Mouse (Mus musculus) embryonic facial prominence, embryonic 12.5 days (tissue): ENCODE measurements around the gene Olfm2. TPM values are rescaled to one million over a fixed set of nuclear protein-coding genes. Genes with fewer than 3 reads are reported as not detected.
"Not testable (repeated sequence)": the region's sequence is repeated elsewhere in the genome, so short reads cannot be mapped to it uniquely, and the experiment has no call there.

Source experiments
- ATAC-seq: fragments of 200-750 bp; cut with Nextera tagmentation; 2 replicates; pipeline ENCODE4 v1.8.0; 2017; ENCODE audit not compliant: insufficient number of reproducible peaks, insufficient read depth, low FRiP score, low TSS enrichment
- H3K27ac ChIP-seq: fragments of 300-500 bp; sonication (generic); 2 replicates; pipeline ENCODE4 v1.5.1; 2016; ENCODE audit warnings: mild to moderate bottlenecking
- H3K27me3 ChIP-seq: fragments of 300-500 bp; sonication (generic); 2 replicates; pipeline ENCODE4 v1.6.1; 2016; ENCODE audit warnings: mild to moderate bottlenecking, moderate library complexity
- H3K36me3 ChIP-seq: fragments of 300-500 bp; sonication (generic); 2 replicates; pipeline ENCODE4 v1.6.1; 2016; ENCODE audit warnings: mild to moderate bottlenecking
- H3K4me1 ChIP-seq: fragments of 300-500 bp; sonication (generic); 2 replicates; pipeline ENCODE4 v1.6.1; 2016
- H3K4me2 ChIP-seq: fragments of 300-500 bp; sonication (generic); replicated peaks from 2 replicates; pipeline ENCODE4 v1.6.1; 2016; ENCODE audit warnings: mild to moderate bottlenecking, moderate library complexity
- H3K4me3 ChIP-seq: fragments of 300-500 bp; sonication (generic); 2 replicates; pipeline ENCODE4 v1.5.1; 2016; ENCODE audit warnings: mild to moderate bottlenecking
- H3K9ac ChIP-seq: fragments of 300-500 bp; sonication (generic); 2 replicates; pipeline ENCODE4 v1.6.1; 2016; ENCODE audit warnings: mild to moderate bottlenecking, moderate library complexity
- H3K9me3 ChIP-seq: fragments of 300-500 bp; sonication (generic); 2 replicates; pipeline ENCODE4 v1.6.1; 2016; ENCODE audit warnings: mild to moderate bottlenecking, moderate library complexity
- WGBS: fragments of 180-500 bp; shearing (Covaris S2); methylation state at CpG from one replicate; pipeline ENCODE4 v1.1.7; 2016; 5-methylcytosine and 5-hydroxymethylcytosine counted together
- polyA plus RNA-seq: library from polyadenylated mRNA; unstranded; fragments of >200 nt; fragmentation: Nextera tagmentation; extraction: Ambion mirVana; gene quantifications from 2 replicates; pipeline ENCODE4 v1.2.1, GENCODE M21; 2016

The Olfm2 gene
- polyA plus RNA-seq, 1 experiment from 2014 or later = 9.5 TPM

DNA sequence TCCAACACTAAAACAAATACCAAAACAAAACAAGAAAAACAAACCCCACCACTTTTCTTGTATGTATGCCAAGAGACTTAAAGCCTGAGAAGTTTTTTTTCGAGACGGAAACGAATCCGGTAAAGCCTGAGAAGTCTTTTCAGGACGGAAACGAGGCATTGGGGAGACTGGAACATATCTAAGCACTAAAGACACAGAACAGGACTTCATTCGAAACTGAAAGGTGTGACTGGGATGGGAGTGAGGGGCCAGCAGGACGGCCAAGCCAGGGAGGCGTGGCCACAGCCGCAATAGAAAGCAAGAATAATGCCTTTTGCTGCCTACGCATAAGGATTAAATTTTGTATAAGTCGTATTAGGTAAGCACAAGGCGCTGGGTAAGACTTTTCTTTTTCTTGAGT, 102.4 kb downstream of the Olfm2 start:
- peak overlapping the region; percentile 95 for H3K4me3 ChIP-seq
- H3K9ac ChIP-seq = peak overlapping the region; percentile 58
- H3K36me3 ChIP-seq = peaks cover 22% of the 10 kb centered on the region
- ATAC-seq = no peak
- no peaks in the 10 kb centered on the region for H3K27me3 ChIP-seq
- H3K4me1 ChIP-seq = peaks cover 14% of the 10 kb centered on the region
- H3K9me3 ChIP-seq = no peaks in the 10 kb centered on the region
- WGBS = 9% methylated on average over 13 of the region's 13 CpGs
- H3K27ac ChIP-seq = no peak overlapping the region; the same call in 1 of the 2 replicates
- H3K4me2 ChIP-seq = peak overlapping the region; percentile 97

DNA sequence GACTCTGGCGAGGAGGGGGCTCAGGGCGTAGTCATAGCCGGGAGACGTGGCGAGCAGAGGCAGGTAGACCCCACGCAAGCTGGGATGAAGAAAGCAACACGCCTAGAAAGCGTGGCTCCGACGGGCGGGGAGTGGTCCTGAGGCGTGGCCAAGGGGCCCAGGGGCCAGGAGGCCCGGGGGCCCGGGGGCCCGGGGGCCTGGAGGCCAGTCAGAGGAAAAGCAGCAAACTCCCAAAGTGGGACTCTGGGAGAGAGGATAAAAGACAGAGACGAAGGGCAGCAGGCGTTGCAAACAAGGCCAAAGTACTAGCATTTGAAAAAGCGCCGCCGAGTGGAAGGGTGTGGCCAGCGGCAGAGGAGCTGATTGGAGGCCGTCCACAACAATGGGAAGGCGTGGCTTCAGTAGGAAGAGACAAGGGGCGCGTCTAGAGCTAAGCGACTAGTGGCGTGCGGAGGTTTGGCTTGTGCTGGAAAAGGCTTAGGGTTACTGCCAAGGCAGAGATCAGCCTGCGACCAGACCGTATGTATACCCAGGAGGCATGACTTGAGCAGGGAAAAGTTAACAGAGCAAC, 103.2 kb downstream of the Olfm2 start:
- Histone ChIP-seq H3K4me1 (peaks cover 14% of the 10 kb centered on the region), H3K27ac (peak overlapping the region; percentile 92), H3K9ac (peak overlapping the region; percentile 58), H3K4me2 (peak overlapping the region; percentile 97), H3K36me3 (peaks cover 28% of the 10 kb centered on the region), H3K4me3 (peak overlapping the region; percentile 95), H3K9me3 (no peaks in the 10 kb centered on the region), H3K27me3 (no peaks in the 10 kb centered on the region)
- WGBS = under 1% methylated on average over 30 of the region's 30 CpGs
- ATAC-seq = peak; percentile 81

DNA sequence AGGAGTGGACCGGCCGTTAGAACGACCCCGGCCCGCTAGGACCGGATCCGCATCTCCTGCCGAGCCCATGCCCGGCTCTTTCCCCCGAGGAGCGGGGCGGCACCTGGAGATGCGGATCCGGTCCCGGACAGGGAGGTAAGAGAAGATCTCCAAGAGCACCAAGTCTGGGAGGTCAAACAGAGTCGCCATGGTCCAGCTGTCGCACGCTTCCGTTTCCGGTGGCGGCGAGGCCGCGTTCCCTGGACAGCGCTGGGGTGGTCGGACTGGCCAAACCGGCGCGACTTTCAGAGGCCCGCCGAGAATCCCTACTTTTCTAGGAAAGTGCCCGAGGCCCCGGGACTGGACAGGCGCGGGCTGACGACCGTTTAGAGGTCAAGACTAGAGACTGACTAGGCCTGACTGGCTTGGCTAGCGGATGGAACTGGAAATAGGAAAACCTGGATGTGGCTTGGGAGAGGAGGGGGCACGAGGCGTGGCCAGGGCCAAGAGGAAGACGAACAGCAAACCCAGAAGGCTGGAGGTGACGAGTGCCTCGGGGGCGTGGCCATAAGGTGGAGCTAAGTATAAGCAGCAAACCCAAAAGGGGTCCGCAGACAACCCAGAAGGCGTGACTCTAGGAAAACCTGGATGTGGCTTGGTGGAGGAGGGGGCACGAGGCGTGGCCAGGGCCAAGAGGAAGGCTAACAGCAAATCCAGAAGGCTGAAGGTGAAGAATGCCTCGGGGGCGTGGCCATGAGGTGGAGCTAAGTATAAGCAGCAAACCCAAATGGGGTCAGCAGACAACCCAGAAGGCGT, 103.9 kb downstream of the Olfm2 start, which contains the start of gene Ubl5:
TSS of gene Ubl5 (plus strand) at position 778 of the 795 bp plus-strand sequence.
- peak within 1 kb of the TSS; percentile 95 for H3K4me3 ChIP-seq
- H3K9me3 ChIP-seq = no peaks in the 10 kb centered on the region
- H3K9ac ChIP-seq = peak within 1 kb of the TSS; percentile 58
- peak within 1 kb of the TSS; percentile 97 for H3K4me2 ChIP-seq
- H3K36me3 ChIP-seq = peaks cover 28% of the 10 kb centered on the region
- peak; percentile 89 for ATAC-seq
- WGBS = under 1% methylated on average over 51 of the region's 51 CpGs
- H3K27ac ChIP-seq = peak within 1 kb of the TSS; percentile 92
- peaks cover 14% of the 10 kb centered on the region for H3K4me1 ChIP-seq
- H3K27me3 ChIP-seq = no peaks in the 10 kb centered on the region

DNA sequence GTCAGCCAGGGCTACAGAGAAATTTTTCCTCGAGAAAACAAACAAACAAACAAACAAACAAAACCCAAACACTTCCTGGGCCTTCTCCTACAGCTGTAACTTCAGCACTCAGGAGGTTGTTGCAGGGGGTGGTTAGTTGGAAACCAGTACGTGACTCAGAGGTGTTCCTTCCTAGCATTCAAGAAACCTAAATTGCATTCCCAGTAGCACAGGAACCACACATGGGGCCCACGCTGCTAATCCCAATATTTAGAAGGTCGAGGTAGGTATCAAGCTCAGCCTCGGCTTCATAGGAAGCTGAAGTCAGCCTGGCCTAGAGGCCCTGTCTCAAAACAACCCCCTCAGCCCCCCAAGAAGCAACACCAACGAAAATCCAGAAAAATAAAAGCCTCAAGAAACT, 104.6 kb downstream of the Olfm2 start:
- Histone ChIP-seq H3K27ac (no peak overlapping the region), H3K9me3 (no peaks in the 10 kb centered on the region), H3K36me3 (peaks cover 20% of the 10 kb centered on the region), H3K4me2 (peak overlapping the region; percentile 97), H3K27me3 (no peaks in the 10 kb centered on the region), H3K4me1 (peaks cover 14% of the 10 kb centered on the region), H3K9ac (peak overlapping the region; percentile 58), H3K4me3 (peak overlapping the region; percentile 95)
- no peak for ATAC-seq
- WGBS = 26% methylated on average over 6 of the region's 6 CpGs

DNA sequence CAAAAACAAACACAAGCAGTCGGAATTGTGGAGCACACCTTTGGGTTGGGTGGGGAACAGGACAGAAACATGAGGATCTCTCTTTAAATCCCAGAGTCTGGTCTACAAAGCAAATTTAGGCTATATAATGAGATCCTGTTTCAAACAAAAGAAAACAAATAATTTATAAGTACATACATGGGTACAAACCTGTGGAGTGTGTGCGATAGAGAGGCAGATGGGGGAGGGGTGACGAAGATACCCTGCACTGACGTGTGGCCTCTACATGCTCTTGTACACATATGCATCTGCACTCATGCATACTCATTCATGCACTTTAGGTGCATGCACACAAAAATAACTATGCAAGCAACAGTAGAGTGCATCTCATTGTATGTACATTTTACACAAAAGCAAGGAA, 106.7 kb downstream of the Olfm2 start:
- 90% methylated on average over 4 of the region's 4 CpGs for WGBS
- ATAC-seq = no peak

DNA sequence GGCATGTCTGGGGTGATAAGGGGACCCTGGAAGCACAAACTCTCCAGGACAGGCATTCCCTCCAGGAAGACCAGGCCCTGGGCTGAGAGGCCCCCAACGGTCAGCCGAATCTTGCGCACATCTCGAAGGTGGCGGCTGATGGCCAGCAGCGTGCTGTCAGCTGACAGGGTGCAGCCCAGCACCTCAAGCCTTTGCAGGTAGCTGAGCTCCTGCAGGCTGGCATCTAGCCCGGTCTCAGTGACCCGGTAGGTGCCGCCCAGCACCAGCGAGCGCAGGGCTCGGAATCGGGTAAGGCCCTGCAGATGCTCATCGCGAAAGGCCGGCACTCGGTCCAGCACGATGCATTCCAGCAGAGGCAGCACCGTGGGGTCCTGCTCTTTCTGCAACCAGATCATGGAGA, 107.6 kb downstream of the Olfm2 start:
- Histone ChIP-seq H3K9ac (no peak overlapping the region), H3K4me2 (no peak overlapping the region), H3K36me3 (peaks cover 14% of the 10 kb centered on the region), H3K9me3 (no peaks in the 10 kb centered on the region), H3K27me3 (no peaks in the 10 kb centered on the region), H3K27ac (no peak overlapping the region), H3K4me1 (peaks cover 12% of the 10 kb centered on the region), H3K4me3 (no peak overlapping the region)
- WGBS = 95% methylated on average over 19 of the region's 19 CpGs
- ATAC-seq = no peak

More for the DNA sequence above, 106.7 kb downstream of the Olfm2 start:
- no peak overlapping the region for H3K4me2 ChIP-seq
- H3K9me3 ChIP-seq = no peaks in the 10 kb centered on the region
- no peak overlapping the region for H3K9ac ChIP-seq
- H3K4me3 ChIP-seq = no peak overlapping the region
- H3K4me1 ChIP-seq = peaks cover 14% of the 10 kb centered on the region
- no peaks in the 10 kb centered on the region for H3K27me3 ChIP-seq
- H3K27ac ChIP-seq = no peak overlapping the region
- peaks cover 14% of the 10 kb centered on the region for H3K36me3 ChIP-seq

DNA sequence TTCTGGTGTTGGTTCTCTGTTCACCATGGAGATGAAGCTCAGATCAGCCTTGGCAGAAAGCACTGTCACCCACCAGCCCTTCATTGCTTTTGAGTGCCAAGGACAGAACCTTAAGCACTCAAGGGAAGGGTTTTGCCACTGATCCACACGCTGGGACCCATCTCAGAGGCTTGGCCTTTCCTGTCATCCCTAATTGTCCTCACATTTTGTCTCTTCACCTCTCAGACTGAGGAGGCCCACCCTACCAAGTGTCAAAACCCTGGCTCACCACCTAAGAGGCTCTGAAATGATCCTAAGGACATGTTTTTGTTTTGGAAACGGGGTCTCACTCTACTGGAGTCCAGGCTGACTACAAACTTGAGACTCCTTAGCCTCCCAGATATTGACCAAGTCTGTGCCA, 109.4 kb downstream of the Olfm2 start:
- peaks cover 10% of the 10 kb centered on the region for H3K4me1 ChIP-seq
- peaks cover 14% of the 10 kb centered on the region for H3K36me3 ChIP-seq
- H3K9me3 ChIP-seq = no peaks in the 10 kb centered on the region
- no peak for ATAC-seq
- H3K27me3 ChIP-seq = no peaks in the 10 kb centered on the region
- H3K27ac ChIP-seq = no peak overlapping the region
- H3K4me2 ChIP-seq = no peak overlapping the region
- 87% methylated on average over 2 of the region's 2 CpGs for WGBS
- H3K4me3 ChIP-seq = no peak overlapping the region
- H3K9ac ChIP-seq = no peak overlapping the region

DNA sequence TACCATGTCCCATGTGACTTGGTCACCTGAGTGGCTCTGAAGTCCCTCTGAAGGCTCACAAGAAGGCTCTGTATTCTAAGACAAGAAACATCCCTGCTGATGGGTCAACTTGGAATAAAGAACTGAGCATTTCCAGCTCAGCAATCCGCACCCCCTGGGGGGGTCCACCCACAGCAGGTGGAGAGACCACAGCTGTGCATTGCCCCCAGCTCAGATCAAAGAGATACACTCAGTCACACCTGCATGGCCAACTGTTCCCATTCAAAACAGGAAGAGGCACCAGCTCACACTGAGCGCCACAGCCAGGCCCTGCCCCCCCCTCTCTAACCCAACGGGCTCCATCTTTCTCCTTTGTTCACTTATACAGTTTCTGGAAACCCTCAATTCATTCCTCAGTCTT, 109.9 kb downstream of the Olfm2 start:
- Histone ChIP-seq H3K4me3 (no peak overlapping the region), H3K9ac (no peak overlapping the region), H3K4me2 (no peak overlapping the region), H3K27me3 (no peaks in the 10 kb centered on the region), H3K27ac (no peak overlapping the region), H3K4me1 (peaks cover 6% of the 10 kb centered on the region), H3K36me3 (peaks cover 14% of the 10 kb centered on the region), H3K9me3 (no peaks in the 10 kb centered on the region)
- 83% methylated on average over 3 of the region's 3 CpGs for WGBS
- no peak for ATAC-seq

DNA sequence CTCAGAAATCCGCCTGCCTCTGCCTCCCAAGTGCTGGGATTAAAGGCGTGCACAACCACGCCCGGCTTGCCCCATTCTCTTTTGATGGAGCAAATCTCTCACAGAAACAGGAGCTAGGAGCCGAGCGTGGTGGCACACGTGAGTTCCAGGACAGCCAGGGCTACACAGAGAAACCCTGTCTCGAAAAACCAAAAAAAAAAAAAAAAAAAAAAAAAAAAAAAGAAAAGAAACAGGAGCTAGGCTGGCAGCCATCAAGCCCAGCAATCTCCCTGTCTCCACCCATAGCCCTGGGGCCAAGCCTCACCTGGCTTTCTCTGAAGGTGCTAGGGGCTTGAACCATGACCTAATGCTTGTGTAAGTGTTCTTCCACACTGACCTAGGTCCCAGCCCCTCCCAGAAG, 110.5 kb downstream of the Olfm2 start:
- not testable (repeated sequence) for H3K27me3 ChIP-seq, ATAC-seq, H3K9ac ChIP-seq, H3K4me2 ChIP-seq, H3K4me1 ChIP-seq, H3K4me3 ChIP-seq, H3K27ac ChIP-seq, H3K9me3 ChIP-seq
- 92% methylated on average over 8 of the region's 8 CpGs for WGBS
- peaks cover 14% of the 10 kb centered on the region for H3K36me3 ChIP-seq

DNA sequence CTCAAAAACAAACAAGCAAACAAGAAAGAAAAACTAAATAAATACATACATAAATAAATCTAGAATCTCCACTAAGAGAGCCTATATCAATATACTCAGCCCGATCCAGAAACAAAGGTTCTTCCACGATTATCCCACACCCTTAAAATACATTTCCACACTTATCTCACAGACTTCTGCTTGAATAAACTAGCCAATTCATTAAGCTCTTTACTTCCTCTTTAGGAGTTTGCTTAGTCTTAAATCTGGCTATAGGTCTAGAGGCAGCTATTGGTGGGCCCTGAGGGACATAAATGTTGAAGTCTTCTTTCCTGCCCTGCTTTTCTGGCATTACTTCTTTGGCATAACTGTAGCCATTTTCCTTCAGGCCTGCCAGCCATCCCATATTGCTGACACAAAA, 114.8 kb downstream of the Olfm2 start:
- 93% methylated on average over 2 of the region's 2 CpGs for WGBS
- H3K27ac ChIP-seq = no peak overlapping the region
- H3K9me3 ChIP-seq = no peaks in the 10 kb centered on the region

More for the DNA sequence above, 114.8 kb downstream of the Olfm2 start:
- Histone ChIP-seq H3K4me3 (no peak overlapping the region), H3K36me3 (peaks cover 2% of the 10 kb centered on the region; the same call in 1 of the 2 replicates), H3K4me2 (no peak overlapping the region), H3K4me1 (no peaks in the 10 kb centered on the region), H3K9ac (no peak overlapping the region), H3K27me3 (no peaks in the 10 kb centered on the region)
- no peak for ATAC-seq
